ENCODE assay signal across 8 mouse cellular contexts in the genomic region with DNA sequence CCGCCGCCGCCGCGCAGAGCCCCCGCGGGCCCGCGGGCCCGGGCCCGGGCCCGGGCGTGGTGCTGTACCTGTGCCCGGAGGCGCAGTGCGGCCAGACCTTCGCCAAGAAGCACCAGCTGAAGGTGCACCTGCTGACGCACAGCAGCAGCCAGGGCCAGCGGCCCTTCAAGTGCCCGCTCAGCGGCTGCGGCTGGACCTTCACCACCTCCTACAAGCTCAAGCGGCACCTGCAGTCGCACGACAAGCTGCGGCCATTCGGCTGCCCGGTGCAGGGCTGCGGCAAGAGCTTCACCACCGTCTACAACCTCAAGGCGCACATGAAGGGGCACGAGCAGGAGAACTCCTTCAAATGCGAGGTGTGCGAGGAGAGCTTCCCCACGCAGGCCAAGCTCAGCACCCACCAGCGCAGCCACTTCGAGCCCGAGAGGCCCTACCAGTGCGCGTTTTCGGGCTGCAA. TPM values are rescaled to one million over a fixed set of nuclear protein-coding genes. Genes with fewer than 3 reads are reported as not detected.
DNase-seq lines count a peak whose midpoint lies in the region; ATAC-seq and TF ChIP-seq lines count a peak whose summit lies in the region.
"Not testable (repeated sequence)": the region's sequence is repeated elsewhere in the genome, so short reads cannot be mapped to it uniquely, and the experiment has no call there.

No protein-coding gene starts in this region.

- H3K27me3 ChIP-seq in forebrain, embryonic 13.5 days; heart, embryonic 15.5 days; intestine, embryonic 14.5 days (replicated peaks; ENCODE audit: control insufficient read depth, insufficient read depth, low read length); limb, embryonic 15.5 days; lung, embryonic 16.5 days (ENCODE audit: control insufficient read depth, insufficient read depth, low read depth, low read length); midbrain, embryonic 16.5 days (ENCODE audit: control insufficient read depth, insufficient read depth, low read depth, low read length); stomach, postnatal 0 days (ENCODE audit: control insufficient read depth, insufficient read depth, low read length): not testable (repeated sequence)

- WGBS in forebrain, embryonic 13.5 days: no CpG with 5 or more reads among the region's 41 CpGs
- no CpG with 5 or more reads among the region's 41 CpGs for WGBS in heart, embryonic 15.5 days
- WGBS in intestine, embryonic 14.5 days: no CpG with 5 or more reads among the region's 41 CpGs
- no CpG with 5 or more reads among the region's 41 CpGs for WGBS in limb, embryonic 15.5 days
- WGBS in lung, embryonic 16.5 days: no CpG with 5 or more reads among the region's 41 CpGs
- WGBS in midbrain, embryonic 16.5 days: no CpG with 5 or more reads among the region's 41 CpGs
- whole genome bisulfite sequencing in stomach, postnatal 0 days: no CpG with 5 or more reads among the region's 41 CpGs

- DNase-seq in intestine, embryonic 14.5 days (ENCODE audit: low spot score); stomach, postnatal 0 days (ENCODE audit: low spot score): not testable (repeated sequence)

- not testable (repeated sequence) for H3K9me3 ChIP-seq in forebrain, embryonic 13.5 days (replicated peaks); heart, embryonic 15.5 days (replicated peaks); intestine, embryonic 14.5 days (ENCODE audit: control insufficient read depth, low read length); limb, embryonic 15.5 days; lung, embryonic 16.5 days (ENCODE audit: control insufficient read depth, low read length); midbrain, embryonic 16.5 days (replicated peaks; ENCODE audit: control insufficient read depth, low read length, poor library complexity, severe bottlenecking); stomach, postnatal 0 days (ENCODE audit: control insufficient read depth, low read length)

- not testable (repeated sequence) for H3K4me1 ChIP-seq in forebrain, embryonic 13.5 days; heart, embryonic 15.5 days (replicated peaks); intestine, embryonic 14.5 days (replicated peaks; ENCODE audit: control insufficient read depth, insufficient read depth, low read length); limb, embryonic 15.5 days; lung, embryonic 16.5 days (replicated peaks; ENCODE audit: control insufficient read depth, insufficient read depth, low read length); midbrain, embryonic 16.5 days (ENCODE audit: control insufficient read depth, insufficient read depth, low read length); stomach, postnatal 0 days (replicated peaks; ENCODE audit: control insufficient read depth, insufficient read depth)

- not testable (repeated sequence) for TF ChIP-seq EP300 in stomach, postnatal 0 days (optimal IDR thresholded peaks at IDR 0.05)

- not testable (repeated sequence) for H3K9ac ChIP-seq in forebrain, embryonic 13.5 days; heart, embryonic 15.5 days; intestine, embryonic 14.5 days (ENCODE audit: low read length); limb, embryonic 15.5 days; lung, embryonic 16.5 days (ENCODE audit: low read length); midbrain, embryonic 16.5 days (ENCODE audit: low read depth, low read length); stomach, postnatal 0 days (ENCODE audit: low read length)

- H3K36me3 ChIP-seq in forebrain, embryonic 13.5 days (ENCODE audit: poor library complexity, severe bottlenecking); heart, embryonic 15.5 days; intestine, embryonic 14.5 days (ENCODE audit: control insufficient read depth, insufficient read depth, low read length); limb, embryonic 15.5 days; lung, embryonic 16.5 days (ENCODE audit: control insufficient read depth, insufficient read depth, low read length); midbrain, embryonic 16.5 days (ENCODE audit: control insufficient read depth, insufficient read depth, low read length); stomach, postnatal 0 days (ENCODE audit: control insufficient read depth, insufficient read depth, low read length): not testable (repeated sequence)

- ATAC-seq in activated CD4-positive, CD25-positive, alpha-beta regulatory T cell, adult 4 months: peak; percentile 5
- ATAC-seq in forebrain, embryonic 13.5 days: peak; percentile 37
- ATAC-seq in heart, embryonic 15.5 days (replicated peaks; ENCODE audit: insufficient number of reproducible peaks, insufficient read depth, low FRiP score, low read depth): peak; percentile 41
- peak; percentile 52 for ATAC-seq in intestine, embryonic 14.5 days (replicated peaks; ENCODE audit: low FRiP score, low TSS enrichment, low read depth)
- not testable (repeated sequence) for ATAC-seq in limb, embryonic 15.5 days (ENCODE audit: insufficient number of reproducible peaks, low FRiP score, low TSS enrichment, low read depth)
- ATAC-seq in lung, embryonic 16.5 days (ENCODE audit: low read depth): peak; percentile 31
- ATAC-seq in midbrain, embryonic 16.5 days: peak; percentile 44
- ATAC-seq in stomach, postnatal 0 days (ENCODE audit: low FRiP score, low TSS enrichment): peak; percentile 59

- not testable (repeated sequence) for H3K4me2 ChIP-seq in forebrain, embryonic 13.5 days; intestine, embryonic 14.5 days (ENCODE audit: low read length); limb, embryonic 15.5 days; lung, embryonic 16.5 days (ENCODE audit: low read depth, low read length); midbrain, embryonic 16.5 days (ENCODE audit: low read length); stomach, postnatal 0 days (replicated peaks; ENCODE audit: low read depth)
- H3K4me2 ChIP-seq in heart, embryonic 15.5 days: 0 out of 2 replicates have a peak overlapping the region, but pooled peaks have one; percentile 38

- H3K27ac ChIP-seq in forebrain, embryonic 13.5 days; heart, embryonic 15.5 days; intestine, embryonic 14.5 days (ENCODE audit: low read depth); limb, embryonic 15.5 days; lung, embryonic 16.5 days (ENCODE audit: low read length); midbrain, embryonic 16.5 days (ENCODE audit: low read length); stomach, postnatal 0 days (replicated peaks): not testable (repeated sequence)

- H3K4me3 ChIP-seq in forebrain, embryonic 13.5 days; intestine, embryonic 14.5 days (ENCODE audit: low read depth, low read length); stomach, postnatal 0 days (ENCODE audit: low read depth, low read length): not testable (repeated sequence)
- H3K4me3 ChIP-seq in heart, embryonic 15.5 days: peak overlapping the region; percentile 29; the same call in 1 of the 2 replicates
- H3K4me3 ChIP-seq in limb, embryonic 15.5 days: peak overlapping the region; percentile 27; the same call in 1 of the 2 replicates
- 0 out of 2 replicates have a peak overlapping the region, but pooled peaks have one; percentile 28 for H3K4me3 ChIP-seq in lung, embryonic 16.5 days (ENCODE audit: low read length)
- H3K4me3 ChIP-seq in midbrain, embryonic 16.5 days (ENCODE audit: low read depth, low read length): peak overlapping the region; percentile 33; the same call in 1 of the 2 replicates

- TF ChIP-seq CTCF in stomach, postnatal 0 days (IDR thresholded peaks at IDR 0.05; ENCODE audit: low read depth): not testable (repeated sequence)

RNA-seq across cellular contexts. Expression of a gene that starts 1.3 kb away (rescaled TPM):
- 1 to 10 TPM; 2.2 to 3.1 TPM for polyA plus RNA-seq in activated CD4-positive, CD25-positive, alpha-beta regulatory T cell, adult 4 months (2017; shearing (Covaris generic))
- polyA plus RNA-seq in forebrain, embryonic 13.5 days (2015; fragmentation: Nextera tagmentation; extraction: Ambion mirVana): 1.3 and 1.5 TPM in 2 replicates
- 0.60 and 0.71 TPM in 2 replicates for polyA plus RNA-seq in heart, embryonic 15.5 days (2015; fragmentation: Nextera tagmentation; extraction: Ambion mirVana)
- polyA plus RNA-seq in intestine, embryonic 14.5 days (2014; fragmentation: Nextera tagmentation; extraction: Ambion mirVana): 2.4 TPM in 2 replicates
- 1.2 and 1.5 TPM in 2 replicates for polyA plus RNA-seq in limb, embryonic 15.5 days (2015; fragmentation: Nextera tagmentation; extraction: Ambion mirVana)
- polyA plus RNA-seq in lung, embryonic 16.5 days (2015; fragmentation: Nextera tagmentation; extraction: Ambion mirVana): 1.3 TPM in 2 replicates
- 1.4 and 1.6 TPM in 2 replicates for polyA plus RNA-seq in midbrain, embryonic 16.5 days (2015; fragmentation: Nextera tagmentation; extraction: Ambion mirVana)
- polyA plus RNA-seq in stomach, postnatal 0 days (2015; fragmentation: Nextera tagmentation; extraction: Ambion mirVana): 0.92 and 1.1 TPM in 2 replicates
